Mouse (Mus musculus) left cerebral cortex, adult 2 months (tissue): ENCODE data around the gene Fgfr2. TPM values are rescaled to one million over a fixed set of nuclear protein-coding genes. Genes with fewer than 3 reads are reported as not detected.

Experiments
- DNase-seq, 2 experiments: peaks; one replicate each; pipeline ENCODE4 v3.0.0; 2021 to 2022; ENCODE audit warnings: low spot score in 2 of 2, mixed read lengths in 1 of 2; ENCODE audit errors: extremely low spot score in 1 of 2
- H3K27ac ChIP-seq: fragments of 200-600 bp; 2 replicates; pipeline ENCODE4 v1.8.1; 2022
- H3K4me3 ChIP-seq: fragments of 200-600 bp; 2 replicates; pipeline ENCODE4 v1.8.1; 2022
- CTCF ChIP-seq: fragments of 200-600 bp; IDR thresholded peaks from 2 replicates; pipeline ENCODE4 v1.8.1; 2022; ENCODE audit warnings: antibody characterized with exemption, mild to moderate bottlenecking, moderate library complexity
- intact Hi-C: fragments of 180-260 bp; cut with DNase I; formaldehyde crosslinking; loops from one replicate; pipeline ENCODE4 v1.15.1; 2025
- total RNA-seq, 2 experiments: library from RNA; stranded (reverse); gene quantifications; 2 replicates each; pipeline ENCODE4 v1.2.3; 2021

Fgfr2 gene
- total RNA-seq, 2 experiments from 2014 or later, result 47.3 to 47.4 TPM

DNA sequence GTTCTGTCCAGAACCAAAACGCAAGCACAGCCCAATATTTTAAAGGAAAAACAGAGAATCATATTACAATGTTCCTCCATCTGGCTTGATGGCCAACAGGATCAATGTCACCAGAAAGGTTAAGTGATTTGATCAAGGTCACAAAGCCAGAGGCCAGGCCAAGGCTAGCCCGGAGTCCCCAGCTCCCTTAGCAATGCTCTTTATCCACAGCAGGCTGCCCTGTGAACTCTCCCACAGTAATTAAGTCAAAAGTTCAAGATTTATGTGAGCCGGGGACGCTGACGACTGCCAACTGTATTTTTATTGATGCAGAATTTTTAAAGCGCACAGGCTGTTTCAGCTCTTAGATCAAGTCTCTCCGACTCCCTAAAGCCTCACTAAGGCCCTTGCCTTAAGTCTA is 2889.4 kb downstream of the Fgfr2 start:
- DNase-seq, result no peak
- intact Hi-C loops, result no loop called here
- no peak for TF ChIP-seq CTCF
- Histone ChIP-seq H3K27ac (no peak overlapping the region), H3K4me3 (no peak overlapping the region)

DNA sequence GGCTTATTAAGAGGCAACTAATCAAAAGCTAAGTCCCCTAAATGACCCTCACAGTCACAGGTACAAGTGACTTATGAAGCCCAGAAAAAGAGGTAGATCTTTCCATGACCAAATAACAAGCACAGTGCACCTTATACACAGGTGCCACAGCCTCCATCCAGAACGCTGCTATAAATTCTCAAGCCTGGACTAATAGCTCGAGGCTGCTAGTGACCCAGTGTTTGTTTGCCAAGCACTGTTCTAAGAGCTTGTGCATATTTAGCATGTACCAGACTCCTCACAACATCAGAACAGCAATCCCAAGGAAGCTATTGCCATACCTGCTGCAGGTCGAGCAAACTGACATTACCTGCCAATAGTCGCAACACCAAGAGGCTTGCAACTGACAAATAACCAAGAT is 2893.1 kb downstream of the Fgfr2 start:
- no peak for TF ChIP-seq CTCF
- H3K27ac ChIP-seq, result no peak overlapping the region; the same call in 1 of the 2 replicates
- H3K4me3 ChIP-seq, result no peak overlapping the region
- intact Hi-C loops, result no loop called here
- no peak for DNase-seq

DNA sequence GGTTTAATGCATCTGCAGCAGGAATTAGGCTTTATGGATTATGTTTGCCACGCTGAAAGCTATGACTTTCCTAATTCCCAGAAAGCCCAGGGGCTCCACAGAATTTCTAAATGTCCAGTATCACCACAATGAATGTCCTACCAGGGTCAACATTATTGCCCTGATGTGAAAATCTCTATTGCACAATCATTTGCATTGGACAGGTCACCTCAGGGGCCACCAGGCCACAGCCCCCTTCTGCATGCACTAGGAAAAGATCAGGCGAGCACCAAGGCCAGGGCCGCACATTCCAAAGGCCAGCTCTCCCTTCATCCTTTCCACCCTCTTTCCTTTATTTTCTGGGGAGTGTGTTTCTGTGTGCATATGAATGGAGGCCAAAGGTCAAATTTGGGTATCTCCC is 2897.9 kb downstream of the Fgfr2 start:
- Histone ChIP-seq H3K27ac (no peak overlapping the region), H3K4me3 (no peak overlapping the region)
- TF ChIP-seq CTCF, result no peak
- intact Hi-C loops, result no loop called here
- no peak for DNase-seq

DNA sequence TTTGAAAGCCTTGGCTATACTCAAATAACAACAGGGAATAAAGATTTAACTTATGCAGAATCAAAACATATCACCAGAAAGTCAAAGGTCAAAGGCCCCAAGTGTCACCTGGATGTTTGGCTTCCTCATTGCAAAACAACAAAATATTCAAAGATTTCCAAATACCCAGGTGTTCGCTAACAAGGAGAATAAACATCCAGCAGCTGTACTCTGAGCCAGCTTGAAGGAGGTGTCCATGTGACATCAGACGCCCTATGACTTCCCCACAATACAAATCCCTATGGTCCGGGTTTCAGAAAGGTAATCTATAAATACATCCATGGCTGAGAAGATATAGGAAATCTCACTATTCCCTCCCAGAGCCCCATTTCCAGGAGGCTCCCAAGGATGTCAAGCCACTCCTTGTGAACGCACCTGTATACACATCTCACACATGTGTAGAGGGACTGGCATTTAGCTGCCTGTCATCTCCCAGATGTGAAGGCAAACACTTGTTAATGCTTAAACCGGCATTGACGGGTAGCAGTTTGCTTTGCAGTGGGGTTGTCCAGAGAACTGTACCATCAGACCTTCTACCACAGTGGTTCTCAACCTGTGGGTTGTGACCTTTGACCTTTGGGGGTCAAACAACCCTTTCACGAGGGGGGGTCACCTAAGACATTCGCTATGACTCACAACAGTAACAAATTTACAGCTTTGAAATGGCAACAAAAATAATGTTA is 2900.4 kb downstream of the Fgfr2 start:
- Histone ChIP-seq H3K4me3 (no peak overlapping the region), H3K27ac (no peak overlapping the region)
- intact Hi-C loops, result no loop called here
- no peak for TF ChIP-seq CTCF
- DNase-seq, result no peak

DNA sequence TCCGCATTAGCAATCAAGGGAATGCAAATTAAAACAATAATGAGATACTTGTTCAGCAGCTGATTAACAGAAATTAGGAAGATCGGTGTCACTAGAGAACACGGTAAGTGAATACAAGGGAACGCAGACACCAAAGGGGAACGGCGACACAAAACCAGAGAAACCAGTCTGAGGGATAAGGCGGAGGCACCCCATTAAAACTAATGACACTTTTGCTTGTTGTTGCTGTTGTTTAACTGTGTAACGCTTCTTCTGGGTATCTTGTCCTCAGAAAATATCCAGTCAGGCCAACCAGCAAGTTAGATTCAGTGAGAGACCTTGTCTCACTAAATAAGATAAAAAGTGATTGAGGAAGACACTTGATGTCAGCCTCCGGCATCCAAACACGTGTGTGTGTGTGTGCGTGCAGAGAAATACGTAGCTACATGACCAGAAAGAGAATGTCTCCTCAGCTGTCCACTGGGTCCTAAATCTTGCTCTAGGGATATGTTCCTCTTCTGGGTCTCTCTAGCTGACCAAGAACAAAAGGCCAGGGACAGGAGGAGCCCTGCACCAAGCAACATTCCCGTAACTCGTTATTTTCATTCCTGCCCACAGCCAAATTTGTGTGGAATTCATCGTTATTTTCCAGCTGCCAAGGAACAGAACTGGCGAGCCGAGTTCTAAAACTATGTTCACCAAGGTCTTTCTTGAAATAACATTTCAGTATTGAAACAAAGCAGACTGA is 2901.3 kb downstream of the Fgfr2 start:
- intact Hi-C loops, result no loop called here
- no peak for DNase-seq

DNA sequence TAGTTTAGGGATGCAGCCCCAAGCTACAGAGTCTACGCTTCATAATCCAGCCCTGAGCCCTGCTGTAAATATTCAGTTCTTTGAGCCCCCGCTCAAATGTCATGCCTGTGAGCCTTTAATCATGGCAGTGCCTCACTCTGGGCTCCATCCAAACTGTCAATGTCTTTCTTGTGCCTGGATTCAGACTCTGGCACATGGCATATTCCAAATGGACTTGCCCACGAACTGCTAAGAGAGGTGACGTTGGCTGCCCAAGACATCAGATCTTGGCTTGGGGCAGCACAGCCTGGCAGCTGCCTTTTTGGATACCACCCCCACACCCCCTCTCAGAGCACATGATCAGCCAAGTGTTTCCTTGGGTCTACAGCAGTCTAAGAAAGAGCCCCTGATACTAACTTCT is 2902.5 kb downstream of the Fgfr2 start:
- intact Hi-C loops, result no loop called here
- DNase-seq, result no peak
- H3K27ac ChIP-seq, result no peak overlapping the region
- no peak for TF ChIP-seq CTCF
- no peak overlapping the region for H3K4me3 ChIP-seq

More for the DNA sequence above, 2901.3 kb downstream of the Fgfr2 start:
- no peak overlapping the region for H3K4me3 ChIP-seq
- H3K27ac ChIP-seq, result peak overlapping the region; percentile 32
- TF ChIP-seq CTCF, result no peak

DNA sequence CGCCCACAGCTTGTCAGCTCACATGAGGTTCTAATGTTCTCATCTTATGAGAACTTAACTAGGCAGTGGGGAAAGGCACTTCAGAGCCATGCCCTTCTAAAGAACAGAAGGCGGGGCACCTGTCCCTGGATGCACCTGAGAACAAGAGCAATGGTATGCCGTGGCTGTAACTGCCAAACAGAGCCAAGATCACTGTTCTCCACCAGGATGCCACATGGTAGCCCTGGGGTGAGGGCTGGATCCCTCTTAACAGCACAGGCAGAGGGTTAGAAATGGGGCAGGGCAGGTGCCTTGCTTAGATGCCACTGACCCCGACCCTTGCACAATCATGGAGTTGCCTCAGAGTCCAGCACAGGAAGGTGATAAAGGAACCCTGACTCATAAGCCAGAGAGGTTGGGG is 2903.3 kb downstream of the Fgfr2 start:
- DNase-seq, result no peak
- Histone ChIP-seq H3K4me3 (no peak overlapping the region), H3K27ac (no peak overlapping the region)
- no peak for TF ChIP-seq CTCF
- intact Hi-C loops, result loop anchor here (5.0 kb wide), 1 partner anchor 42 kb away; no protein-coding TSS in a partner anchor

DNA sequence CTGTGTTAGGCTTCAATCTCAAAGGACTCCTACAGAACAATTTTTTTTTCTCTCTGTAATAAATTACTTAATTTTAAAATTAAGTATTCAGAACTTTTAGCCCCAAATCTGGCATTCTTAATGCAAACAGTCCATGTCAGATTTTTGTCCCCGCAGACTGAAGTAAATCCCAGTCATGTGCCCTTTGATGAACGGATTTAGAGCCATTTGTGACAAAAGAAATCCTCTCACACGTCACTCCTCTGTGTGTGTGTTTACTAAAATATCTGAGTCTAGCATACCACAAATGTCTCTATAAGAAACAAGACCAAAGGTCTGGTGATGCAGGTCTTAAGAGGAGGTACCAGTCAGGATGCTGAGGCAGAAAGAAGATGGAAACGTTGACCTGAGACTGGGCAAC is 2906.9 kb downstream of the Fgfr2 start:
- no peak for DNase-seq
- no peak overlapping the region for H3K4me3 ChIP-seq
- TF ChIP-seq CTCF, result no peak
- peak overlapping the region; percentile 48; the same call in 1 of the 2 replicates for H3K27ac ChIP-seq
- intact Hi-C loops, result loop anchor here (5.0 kb wide), 1 partner anchor 46 kb away; no protein-coding TSS in a partner anchor

DNA sequence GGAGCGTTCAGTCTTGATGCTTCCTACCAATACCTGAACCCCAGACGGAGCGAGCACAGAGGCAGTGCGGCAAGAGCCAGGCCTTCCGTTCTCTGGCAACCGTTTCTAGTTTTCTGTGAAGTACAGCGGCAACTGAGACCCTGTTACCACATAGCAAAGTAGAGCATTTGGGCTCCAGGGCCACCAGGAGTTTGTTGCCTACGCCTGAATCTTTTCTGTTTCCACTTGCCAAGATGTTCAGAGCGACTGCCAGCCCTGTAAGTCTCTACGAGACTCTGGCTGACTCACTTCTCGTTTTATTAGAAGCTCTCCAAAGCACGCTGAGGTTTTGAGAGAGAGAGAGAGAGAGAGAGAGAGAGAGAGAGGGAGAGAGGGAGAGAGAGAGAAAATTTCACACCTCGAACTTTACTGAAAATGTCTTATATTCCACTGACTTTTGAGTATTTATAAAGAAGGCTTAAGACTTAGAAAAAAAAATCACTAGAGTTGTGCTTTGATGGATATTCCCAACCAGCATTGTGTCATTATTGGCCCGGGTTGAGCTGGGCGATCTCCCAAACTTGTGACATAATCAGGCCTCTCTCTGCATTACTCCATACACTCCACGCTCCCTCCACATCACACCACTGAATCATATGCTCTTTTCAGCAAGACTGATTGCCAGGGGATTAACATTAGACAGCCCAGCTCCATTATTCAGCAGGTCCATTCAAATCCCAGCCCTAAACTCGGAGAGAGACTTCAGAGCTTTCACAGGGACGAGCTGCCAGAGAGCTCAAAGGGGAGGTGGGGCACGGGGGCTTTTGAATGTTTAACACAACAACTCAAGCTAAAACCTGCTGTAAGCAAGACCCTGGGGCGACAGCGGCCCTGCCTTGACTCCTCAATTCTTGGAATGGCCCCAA is 2907.6 kb downstream of the Fgfr2 start:
- DNase-seq, result peak; percentile 29 to 43
- Histone ChIP-seq H3K27ac (peak overlapping the region; percentile 72), H3K4me3 (no peak overlapping the region)
- intact Hi-C loops, result loop anchor here (5.0 kb wide), 1 partner anchor 47 kb away; no protein-coding TSS in a partner anchor
- no peak for TF ChIP-seq CTCF

DNA sequence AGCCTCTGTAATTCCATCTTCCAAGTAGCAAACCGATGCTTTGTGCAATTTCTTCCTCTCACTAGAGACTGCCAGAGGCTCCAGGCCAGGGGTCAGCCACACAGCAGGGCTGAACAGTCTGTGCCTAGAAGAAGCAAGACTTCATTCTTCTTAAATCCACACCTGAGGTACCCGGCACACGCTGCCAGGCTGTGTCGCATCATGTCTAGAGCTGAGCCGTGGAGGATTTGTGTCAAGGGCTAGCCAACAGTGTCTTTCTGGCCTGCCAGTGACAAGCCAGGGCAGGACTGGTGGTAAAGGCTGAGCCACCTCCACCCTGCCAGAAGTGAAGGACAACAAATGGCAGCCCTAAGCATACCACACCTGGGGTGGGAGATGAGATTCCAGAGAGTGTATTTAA is 2910.0 kb downstream of the Fgfr2 start:
- DNase-seq, result no peak
- intact Hi-C loops, result no loop called here
- TF ChIP-seq CTCF, result no peak
- no peak overlapping the region for H3K4me3 ChIP-seq
- H3K27ac ChIP-seq, result no peak overlapping the region

DNA sequence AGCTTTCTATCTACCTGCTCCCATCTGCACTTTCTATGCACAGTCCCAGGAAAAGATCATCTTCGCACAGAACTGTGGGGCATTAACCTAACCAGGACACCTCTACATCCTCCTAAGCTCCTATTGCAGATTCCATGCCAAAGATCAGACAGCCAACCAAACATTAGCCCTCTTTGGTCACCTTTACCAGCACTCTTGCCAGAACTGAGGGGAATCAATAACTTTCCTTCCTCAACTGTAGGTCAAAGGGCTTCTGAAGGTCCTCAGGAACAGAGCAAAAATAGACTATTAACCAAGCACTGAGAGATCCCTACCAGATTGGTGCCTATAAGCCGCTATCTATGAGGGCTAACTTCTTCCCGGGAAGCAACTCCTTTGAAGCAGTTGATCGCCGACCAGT is 2911.7 kb downstream of the Fgfr2 start:
- TF ChIP-seq CTCF, result no peak
- intact Hi-C loops, result no loop called here
- no peak overlapping the region for H3K4me3 ChIP-seq
- no peak overlapping the region for H3K27ac ChIP-seq
- DNase-seq, result no peak

DNA sequence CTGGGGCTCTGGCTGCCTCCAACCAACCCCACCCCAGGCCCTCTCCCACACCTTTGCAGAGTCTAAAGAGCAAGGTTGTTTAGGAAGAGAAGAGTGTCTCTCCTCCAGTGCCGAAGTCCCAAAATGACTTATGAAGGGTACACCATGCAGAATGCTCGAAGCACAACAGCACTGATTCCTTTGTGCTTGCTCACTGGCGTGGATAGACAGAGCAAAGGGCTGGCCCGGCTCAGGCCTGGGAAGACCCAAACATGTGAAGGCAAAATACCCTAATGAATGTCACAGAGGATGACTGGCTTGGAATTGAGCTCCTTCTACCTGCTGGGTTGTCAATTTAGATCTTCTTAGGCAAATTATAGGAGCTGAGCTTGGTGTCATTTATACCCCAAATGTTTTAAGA is 2914.5 kb downstream of the Fgfr2 start:
- H3K4me3 ChIP-seq, result no peak overlapping the region
- intact Hi-C loops, result no loop called here
- DNase-seq, result no peak
- H3K27ac ChIP-seq, result no peak overlapping the region
- TF ChIP-seq CTCF, result no peak
